Mouse (Mus musculus) neural tube, embryonic 12.5 days (tissue): ENCODE measurements around the gene Serpini1. TPM values are rescaled to one million over a fixed set of nuclear protein-coding genes. Genes with fewer than 3 reads are reported as not detected.
"Not testable (repeated sequence)": the region's sequence is repeated elsewhere in the genome, so short reads cannot be mapped to it uniquely, and the experiment has no call there.

Experiments used
- ATAC-seq: fragments of 200-750 bp; cut with Nextera tagmentation; 2 replicates; pipeline ENCODE4 v1.8.0; 2017; ENCODE audit warnings: low read depth, mild to moderate bottlenecking, moderate TSS enrichment, moderate library complexity; ENCODE audit not compliant: low FRiP score
- H3K27ac ChIP-seq: fragments of 300-500 bp; sonication (generic); 2 replicates; pipeline ENCODE4 v1.5.1; 2016
- H3K27me3 ChIP-seq: fragments of 300-500 bp; sonication (generic); replicated peaks from 2 replicates; pipeline ENCODE4 v1.6.1; 2016; ENCODE audit warnings: mild to moderate bottlenecking
- H3K36me3 ChIP-seq: fragments of 300-500 bp; sonication (generic); 2 replicates; pipeline ENCODE4 v1.6.1; 2016; ENCODE audit warnings: mild to moderate bottlenecking
- H3K4me1 ChIP-seq: fragments of 300-500 bp; sonication (generic); 2 replicates; pipeline ENCODE4 v1.6.1; 2016
- H3K4me2 ChIP-seq: fragments of 300-500 bp; sonication (generic); replicated peaks from 2 replicates; pipeline ENCODE4 v1.6.1; 2016; ENCODE audit warnings: mild to moderate bottlenecking
- H3K4me3 ChIP-seq: fragments of 300-500 bp; sonication (generic); 2 replicates; pipeline ENCODE4 v1.5.1; 2016
- H3K9ac ChIP-seq: fragments of 300-500 bp; sonication (generic); 2 replicates; pipeline ENCODE4 v1.6.1; 2016; ENCODE audit warnings: mild to moderate bottlenecking
- H3K9me3 ChIP-seq: fragments of 300-500 bp; sonication (generic); 2 replicates; pipeline ENCODE4 v1.6.1; 2016; ENCODE audit warnings: mild to moderate bottlenecking
- WGBS: fragments of 180-500 bp; shearing (Covaris S2); methylation state at CpG from one replicate; pipeline ENCODE4 v1.1.7; 2016; 5-methylcytosine and 5-hydroxymethylcytosine counted together
- polyA plus RNA-seq: library from polyadenylated mRNA; unstranded; fragments of >200 nt; fragmentation: Nextera tagmentation; extraction: Ambion mirVana; gene quantifications from 2 replicates; pipeline ENCODE4 v1.2.1, GENCODE M21; 2016

Serpini1 gene
- polyA plus RNA-seq, 1 experiment from 2014 or later, result 84.9 TPM

- Histone ChIP-seq H3K4me1 (no peaks in the 10 kb centered on the region), H3K4me2 (no peak overlapping the region), H3K27me3 (no peaks in the 10 kb centered on the region), H3K4me3 (no peak overlapping the region), H3K27ac (no peak overlapping the region), H3K9me3 (no peaks in the 10 kb centered on the region), H3K36me3 (no peaks in the 10 kb centered on the region), H3K9ac (no peak overlapping the region)
- no peak for ATAC-seq
- 75% methylated on average over 1 of the region's 1 CpGs for WGBS
Measured at GRCm38 (mm10) chr3:75648226-75648625, 90.9 kb downstream of the Serpini1 start.

GRCm38 (mm10) chr3:75650416-75651154, 93.2 kb downstream of the Serpini1 start:
- not testable (repeated sequence) for H3K27me3 ChIP-seq, H3K36me3 ChIP-seq, ATAC-seq, H3K27ac ChIP-seq, H3K4me2 ChIP-seq, H3K4me3 ChIP-seq, H3K4me1 ChIP-seq, H3K9me3 ChIP-seq, H3K9ac ChIP-seq
- 60% methylated on average over 4 of the region's 4 CpGs for WGBS

GRCm38 (mm10) chr3:75651603-75652115, 94.3 kb downstream of the Serpini1 start:
- Histone ChIP-seq H3K27me3 (no peaks in the 10 kb centered on the region), H3K9me3 (no peaks in the 10 kb centered on the region), H3K4me1 (no peaks in the 10 kb centered on the region), H3K9ac (no peak overlapping the region), H3K4me3 (no peak overlapping the region), H3K4me2 (no peak overlapping the region), H3K27ac (no peak overlapping the region), H3K36me3 (no peaks in the 10 kb centered on the region)
- no peak for ATAC-seq
- 90% methylated on average over 2 of the region's 2 CpGs for WGBS

- H3K4me3 ChIP-seq, ATAC-seq, H3K27ac ChIP-seq, H3K36me3 ChIP-seq, H3K9ac ChIP-seq, H3K4me1 ChIP-seq, H3K4me2 ChIP-seq, H3K9me3 ChIP-seq, H3K27me3 ChIP-seq: not testable (repeated sequence)
- WGBS, result 77% methylated on average over 4 of the region's 4 CpGs
Measured at GRCm38 (mm10) chr3:75653901-75654300, 96.6 kb downstream of the Serpini1 start.

- WGBS, result 78% methylated on average over 6 of the region's 6 CpGs
- Histone ChIP-seq H3K4me2 (no peak overlapping the region), H3K4me1 (no peaks in the 10 kb centered on the region), H3K27me3 (no peaks in the 10 kb centered on the region), H3K4me3 (no peak overlapping the region), H3K36me3 (no peaks in the 10 kb centered on the region), H3K9ac (no peak overlapping the region), H3K27ac (no peak overlapping the region), H3K9me3 (no peaks in the 10 kb centered on the region)
- ATAC-seq, result no peak
Measured at GRCm38 (mm10) chr3:75655578-75656344, 98.4 kb downstream of the Serpini1 start.

- H3K4me2 ChIP-seq, result no peak overlapping the region
- no peaks in the 10 kb centered on the region for H3K36me3 ChIP-seq
- H3K27me3 ChIP-seq, result no peaks in the 10 kb centered on the region
- no peak for ATAC-seq
- no peaks in the 10 kb centered on the region for H3K4me1 ChIP-seq
- H3K9me3 ChIP-seq, result no peaks in the 10 kb centered on the region
- no peak overlapping the region for H3K4me3 ChIP-seq
- no peak overlapping the region for H3K9ac ChIP-seq
- no peak overlapping the region for H3K27ac ChIP-seq
- WGBS, result 80% methylated on average over 3 of the region's 3 CpGs
Measured at GRCm38 (mm10) chr3:75666962-75667361, 109.6 kb downstream of the Serpini1 start.

- Histone ChIP-seq H3K36me3 (no peaks in the 10 kb centered on the region), H3K4me2 (no peak overlapping the region), H3K27ac (no peak overlapping the region), H3K27me3 (no peaks in the 10 kb centered on the region), H3K4me3 (no peak overlapping the region), H3K4me1 (no peaks in the 10 kb centered on the region), H3K9me3 (no peaks in the 10 kb centered on the region), H3K9ac (no peak overlapping the region)
- 63% methylated on average over 1 of the region's 1 CpGs for WGBS
- no peak for ATAC-seq
Measured at GRCm38 (mm10) chr3:75670425-75670824, 113.1 kb downstream of the Serpini1 start.

- no peak for ATAC-seq
- no peaks in the 10 kb centered on the region for H3K9me3 ChIP-seq
- no peak overlapping the region for H3K4me3 ChIP-seq
- H3K9ac ChIP-seq, result no peak overlapping the region
- H3K36me3 ChIP-seq, result no peaks in the 10 kb centered on the region
- no peak overlapping the region for H3K4me2 ChIP-seq
- no peak overlapping the region for H3K27ac ChIP-seq
- no peaks in the 10 kb centered on the region for H3K27me3 ChIP-seq
- H3K4me1 ChIP-seq, result no peaks in the 10 kb centered on the region
Measured at GRCm38 (mm10) chr3:75682881-75683280, 125.5 kb downstream of the Serpini1 start.

- Histone ChIP-seq H3K36me3 (no peaks in the 10 kb centered on the region), H3K4me2 (no peak overlapping the region), H3K9ac (no peak overlapping the region), H3K9me3 (no peaks in the 10 kb centered on the region), H3K4me1 (no peaks in the 10 kb centered on the region), H3K27me3 (no peaks in the 10 kb centered on the region), H3K27ac (no peak overlapping the region), H3K4me3 (no peak overlapping the region)
- no peak for ATAC-seq
- WGBS, result 80% methylated on average over 2 of the region's 2 CpGs
Measured at GRCm38 (mm10) chr3:75686775-75687174, 129.4 kb downstream of the Serpini1 start.

- no peaks in the 10 kb centered on the region for H3K27me3 ChIP-seq
- H3K27ac ChIP-seq, result no peak overlapping the region
- H3K9me3 ChIP-seq, result no peaks in the 10 kb centered on the region
- H3K4me1 ChIP-seq, result no peaks in the 10 kb centered on the region
- H3K36me3 ChIP-seq, result no peaks in the 10 kb centered on the region
- 85% methylated on average over 3 of the region's 3 CpGs for WGBS
- H3K4me3 ChIP-seq, result no peak overlapping the region
- no peak overlapping the region for H3K9ac ChIP-seq
- no peak for ATAC-seq
- no peak overlapping the region for H3K4me2 ChIP-seq
Measured at GRCm38 (mm10) chr3:75687187-75687825, 130.0 kb downstream of the Serpini1 start.

- Histone ChIP-seq H3K4me2 (no peak overlapping the region), H3K4me1 (no peaks in the 10 kb centered on the region), H3K27me3 (no peaks in the 10 kb centered on the region), H3K36me3 (no peaks in the 10 kb centered on the region), H3K4me3 (no peak overlapping the region), H3K9ac (no peak overlapping the region), H3K9me3 (no peaks in the 10 kb centered on the region), H3K27ac (no peak overlapping the region)
- ATAC-seq, result no peak
Measured at GRCm38 (mm10) chr3:75690321-75690720, 133.0 kb downstream of the Serpini1 start.

- Histone ChIP-seq H3K4me3 (no peak overlapping the region), H3K27me3 (no peaks in the 10 kb centered on the region), H3K9me3 (no peaks in the 10 kb centered on the region), H3K4me1 (no peaks in the 10 kb centered on the region), H3K4me2 (no peak overlapping the region), H3K27ac (no peak overlapping the region), H3K36me3 (no peaks in the 10 kb centered on the region), H3K9ac (no peak overlapping the region)
- ATAC-seq, result no peak
- 67% methylated on average over 1 of the region's 1 CpGs for whole genome bisulfite sequencing
Measured at GRCm38 (mm10) chr3:75692088-75692487, 134.7 kb downstream of the Serpini1 start.
